Mouse (Mus musculus) heart, postnatal 0 days (tissue): ENCODE measurements at regions not wholly inside any gene's neighbourhood (a gene's known extent, or its start where the extent isn't known, plus 50 kb on each side); places are given as distances from the start of the nearest gene placed in this dataset.

Source experiments
- CTCF ChIP-seq: IDR thresholded peaks from 2 replicates; pipeline ENCODE4 v1.5.1; 2016; ENCODE audit warnings: antibody characterized with exemption, control low read depth, low read depth
- EP300 ChIP-seq: IDR thresholded peaks from 2 replicates; pipeline ENCODE4 v1.6.1; 2016; ENCODE audit warnings: antibody characterized with exemption, low read depth

DNA sequence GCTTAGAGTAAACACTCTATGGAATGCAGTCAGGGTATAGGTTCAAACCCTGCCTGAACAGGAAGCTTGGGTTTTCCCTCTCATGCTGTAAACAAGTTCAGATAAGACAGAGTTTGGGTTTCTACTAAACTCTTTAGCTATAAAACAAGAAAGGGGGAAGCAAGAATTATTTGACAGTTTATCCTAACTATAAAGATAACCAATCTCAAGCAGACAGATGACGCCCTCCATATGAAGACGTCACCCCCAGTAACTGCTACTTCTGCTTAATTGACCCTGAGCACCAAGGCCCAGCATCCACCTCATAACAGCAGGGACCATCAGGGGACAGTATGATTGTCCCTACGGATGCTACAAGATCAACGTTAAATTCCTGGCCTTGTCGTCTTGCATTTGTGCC is 588.4 kb downstream of the Efna5 start:
- TF ChIP-seq CTCF (no peak), EP300 (no peak)
